Mouse (Mus musculus) ES-Bruce4 (cell line): ENCODE data around the gene Ms4a7. TPM values are rescaled to one million over a fixed set of nuclear protein-coding genes. Genes with fewer than 3 reads are reported as not detected.

Experiments
- H3K27ac ChIP-seq: 2 replicates; pipeline ENCODE4 v1.5.1; 2012; ENCODE audit warnings: low read length, inconsistent platforms; ENCODE audit not compliant: insufficient read depth
- H3K27me3 ChIP-seq: 2 replicates; pipeline ENCODE4 v1.6.1; 2012; ENCODE audit warnings: mild to moderate bottlenecking, low read length, inconsistent platforms; ENCODE audit not compliant: control insufficient read depth, poor library complexity, insufficient read depth, severe bottlenecking
- H3K36me3 ChIP-seq: 2 replicates; pipeline ENCODE4 v1.6.1; 2012; ENCODE audit warnings: inconsistent platforms, mild to moderate bottlenecking, low read length, moderate library complexity; ENCODE audit not compliant: control insufficient read depth, poor library complexity, insufficient read depth, severe bottlenecking
- H3K4me1 ChIP-seq: one replicate; pipeline ENCODE4 v1.8.1; 2011; ENCODE audit warnings: low read length; ENCODE audit not compliant: control insufficient read depth, insufficient read depth
- H3K4me3 ChIP-seq: 2 replicates; pipeline ENCODE4 v1.5.1; 2011; ENCODE audit warnings: low read depth, mild to moderate bottlenecking, low read length
- H3K9ac ChIP-seq: 2 replicates; pipeline ENCODE4 v1.6.1; 2012; ENCODE audit warnings: low read depth, mild to moderate bottlenecking, inconsistent platforms; ENCODE audit not compliant: poor library complexity, severe bottlenecking
- H3K9me3 ChIP-seq: replicated peaks from 2 replicates; pipeline ENCODE4 v1.6.1; 2012; ENCODE audit warnings: mild to moderate bottlenecking, low read length, inconsistent platforms; ENCODE audit not compliant: control insufficient read depth, poor library complexity, insufficient read depth, severe bottlenecking
- CTCF ChIP-seq: IDR thresholded peaks from one replicate; pipeline ENCODE4 v1.8.1; 2011; ENCODE audit warnings: low read depth, low read length
- EP300 ChIP-seq: IDR thresholded peaks from 2 replicates; pipeline ENCODE4 v1.6.1; 2011; ENCODE audit warnings: low read depth, low read length; ENCODE audit not compliant: insufficient read depth
- POLR2A ChIP-seq: IDR thresholded peaks from one replicate; pipeline ENCODE4 v1.8.1; 2011; ENCODE audit warnings: low read length; ENCODE audit not compliant: insufficient read depth
- polyA plus RNA-seq: library from polyadenylated mRNA; stranded (reverse); fragments of >200 nt; gene quantifications from 2 replicates; pipeline ENCODE4 v1.2.4, GENCODE M21; 2011; ENCODE audit warnings: low read depth; ENCODE audit not compliant: missing spikeins, insufficient read depth, insufficient read length

The Ms4a7 gene
- not detected in 2 replicates for polyA plus RNA-seq

DNA sequence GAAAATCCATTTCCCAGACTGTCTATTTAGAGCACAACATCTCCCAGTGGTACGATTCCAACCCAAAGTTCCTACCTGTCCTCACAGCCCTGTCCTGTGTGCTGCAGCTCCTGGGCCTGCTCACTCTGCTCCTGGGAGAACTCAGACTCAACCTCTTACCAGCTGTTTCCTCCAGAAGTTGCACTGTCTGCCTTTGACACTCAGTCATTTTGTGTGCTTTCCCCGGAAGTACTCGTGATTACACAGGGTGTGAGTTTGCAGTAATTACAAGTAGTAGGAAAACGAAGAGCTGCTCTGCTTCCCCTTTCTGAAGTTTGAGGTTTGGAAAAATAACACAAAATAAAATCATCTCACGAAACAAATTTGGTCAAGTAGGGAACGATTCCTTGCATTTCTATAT is at the start of gene Ms4a7:
TSS of gene Ms4a7 (minus strand) at position 215 of the 400 bp plus-strand sequence.
- Histone ChIP-seq H3K4me3 (no peak within 1 kb of the TSS), H3K9me3 (no peaks in the 10 kb centered on the region), H3K36me3 (no peaks in the 10 kb centered on the region), H3K4me1 (no peaks in the 10 kb centered on the region), H3K27me3 (no peaks in the 10 kb centered on the region), H3K27ac (no peak within 1 kb of the TSS), H3K9ac (no peak within 1 kb of the TSS)
- TF ChIP-seq EP300 (no peak), POLR2A (no peak), CTCF (no peak)

DNA sequence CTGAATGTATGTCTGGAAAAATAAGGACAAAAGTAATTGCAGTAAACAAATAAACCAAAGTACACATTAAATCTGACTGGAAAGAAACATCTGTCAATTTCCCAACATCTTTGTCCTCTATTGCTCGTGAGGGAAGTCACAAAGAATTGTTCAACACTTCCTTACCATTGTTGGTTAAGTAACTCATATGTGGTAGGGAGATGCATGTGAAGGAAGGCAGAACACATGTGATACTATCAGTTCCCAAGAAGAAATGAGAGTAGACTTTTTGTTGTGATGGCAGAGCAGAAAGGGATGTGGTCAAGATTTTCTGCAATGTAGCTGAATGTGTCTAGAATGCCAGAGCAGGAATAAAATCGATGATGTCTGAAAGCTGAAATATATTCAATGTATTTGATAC is 40.5 kb upstream of the Ms4a7 start:
- Histone ChIP-seq H3K4me3 (no peak overlapping the region), H3K27ac (no peak overlapping the region), H3K4me1 (no peaks in the 10 kb centered on the region), H3K27me3 (no peaks in the 10 kb centered on the region), H3K9me3 (no peaks in the 10 kb centered on the region), H3K9ac (no peak overlapping the region), H3K36me3 (no peaks in the 10 kb centered on the region)
- TF ChIP-seq CTCF (no peak), EP300 (no peak), POLR2A (no peak)

DNA sequence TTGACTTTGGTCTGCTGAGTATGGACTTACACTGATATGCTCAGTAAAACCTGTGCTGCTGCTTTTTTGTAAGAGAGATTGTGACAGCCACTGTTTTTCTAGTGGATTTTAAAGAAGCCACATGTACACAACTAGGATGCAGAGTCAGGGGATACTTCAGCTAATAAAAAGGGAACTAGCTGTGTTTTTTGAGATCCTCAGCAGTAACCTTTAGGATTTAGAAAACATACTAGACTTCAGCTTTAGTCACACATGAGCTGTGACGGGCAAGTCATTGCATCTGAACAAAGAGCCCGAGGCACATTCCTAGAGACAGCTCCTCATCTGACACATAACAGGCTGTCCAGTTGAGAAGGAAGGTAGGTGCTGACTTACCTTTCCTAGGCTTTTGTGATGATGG is 39.3 kb upstream of the Ms4a7 start, which contains the start of gene Ms4a4a:
TSS of gene Ms4a4a (plus strand) at position 251 of the 400 bp plus-strand sequence.
- Histone ChIP-seq H3K4me1 (no peaks in the 10 kb centered on the region), H3K36me3 (no peaks in the 10 kb centered on the region)

DNA sequence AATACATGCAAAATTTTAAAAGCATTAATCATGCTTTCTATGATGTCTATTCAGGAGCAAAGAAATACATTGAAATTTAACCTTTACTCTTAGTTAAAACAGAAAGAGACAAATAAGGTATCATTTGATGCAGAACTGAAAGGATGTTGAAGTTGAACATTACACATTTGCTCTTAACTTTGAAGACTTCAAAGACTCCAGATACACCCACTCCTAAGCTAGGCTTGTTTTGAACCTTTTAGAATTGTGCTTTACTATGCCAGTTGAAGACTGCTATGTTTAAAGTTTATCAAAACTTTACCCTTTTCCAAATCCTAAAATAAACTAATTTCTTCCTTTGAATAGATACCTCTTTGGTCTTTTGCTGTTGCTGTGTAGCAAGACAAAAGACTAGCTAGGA is 35.2 kb upstream of the Ms4a7 start:
- Histone ChIP-seq H3K27ac (no peak overlapping the region), H3K4me3 (no peak overlapping the region), H3K27me3 (no peaks in the 10 kb centered on the region), H3K9ac (no peak overlapping the region), H3K9me3 (no peaks in the 10 kb centered on the region), H3K36me3 (no peaks in the 10 kb centered on the region), H3K4me1 (no peaks in the 10 kb centered on the region)
- TF ChIP-seq CTCF: no peak
- no peak for TF ChIP-seq POLR2A
- no peak for TF ChIP-seq EP300

More for the DNA sequence above, 39.3 kb upstream of the Ms4a7 start, which contains the start of gene Ms4a4a:
- H3K9me3 ChIP-seq: no peaks in the 10 kb centered on the region
- H3K27ac ChIP-seq: no peak within 1 kb of the TSS
- H3K9ac ChIP-seq: no peak within 1 kb of the TSS
- TF ChIP-seq POLR2A (no peak), CTCF (no peak), EP300 (no peak)
- no peaks in the 10 kb centered on the region for H3K27me3 ChIP-seq
- no peak within 1 kb of the TSS for H3K4me3 ChIP-seq

DNA sequence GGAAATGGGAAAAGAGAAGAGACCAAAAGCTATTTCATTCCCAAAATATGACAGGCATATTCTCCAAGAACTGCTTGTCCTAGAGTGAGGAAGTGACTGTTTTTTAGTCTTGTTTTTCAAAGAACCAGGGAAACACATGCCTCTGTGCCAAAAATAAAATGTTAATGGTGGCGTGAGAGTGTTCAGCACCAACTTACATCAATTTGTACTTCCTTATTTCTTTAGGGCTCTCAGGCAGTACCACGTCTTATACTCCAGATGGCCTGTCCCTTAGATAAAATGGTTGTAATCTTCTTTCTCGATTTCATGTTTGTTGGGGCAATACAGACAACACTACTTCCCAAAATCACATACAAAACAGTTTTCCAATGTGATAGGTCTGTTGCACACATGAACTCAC is 32.4 kb upstream of the Ms4a7 start:
- Histone ChIP-seq H3K9ac (no peak overlapping the region), H3K4me3 (no peak overlapping the region), H3K27ac (no peak overlapping the region), H3K9me3 (no peaks in the 10 kb centered on the region), H3K4me1 (no peaks in the 10 kb centered on the region), H3K27me3 (no peaks in the 10 kb centered on the region), H3K36me3 (no peaks in the 10 kb centered on the region)
- TF ChIP-seq EP300 (no peak), POLR2A (no peak), CTCF (no peak)

DNA sequence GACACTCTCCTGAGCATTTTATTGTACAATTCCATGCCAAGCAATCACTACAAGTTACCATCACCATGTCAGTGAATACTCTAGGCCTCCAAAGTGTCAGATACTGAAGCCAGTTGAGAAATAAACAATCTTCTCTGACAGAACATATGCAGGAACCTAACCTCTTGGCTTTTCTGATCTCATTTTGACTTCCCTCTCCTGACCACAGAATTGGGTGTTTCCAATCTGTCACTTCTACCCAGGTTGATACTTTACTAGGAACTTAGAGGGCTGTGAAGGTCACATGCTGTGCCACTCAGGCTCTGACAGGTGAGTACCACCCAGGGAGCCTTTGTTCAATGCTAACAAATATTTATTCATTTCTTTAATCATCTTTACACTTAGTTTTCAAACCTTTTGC is 26.1 kb upstream of the Ms4a7 start:
- Histone ChIP-seq H3K9me3 (no peaks in the 10 kb centered on the region), H3K27ac (no peak overlapping the region), H3K4me3 (no peak overlapping the region), H3K36me3 (no peaks in the 10 kb centered on the region), H3K4me1 (no peaks in the 10 kb centered on the region), H3K27me3 (no peaks in the 10 kb centered on the region), H3K9ac (no peak overlapping the region)
- TF ChIP-seq POLR2A: no peak
- TF ChIP-seq CTCF: no peak
- no peak for TF ChIP-seq EP300
